Mouse (Mus musculus) CH12.LX (cell line): ENCODE results near the gene Slc47a1. TPM values are rescaled to one million over a fixed set of nuclear protein-coding genes. Genes with fewer than 3 reads are reported as not detected.
"Not testable (repeated sequence)": the region's sequence is repeated elsewhere in the genome, so short reads cannot be mapped to it uniquely, and the experiment has no call there.

ENCODE experiments used
- DNase-seq: peaks from one replicate; pipeline ENCODE4 v3.0.0-alpha.2; 2013; ENCODE audit errors: extremely low read depth
- H3K27ac ChIP-seq: 2 replicates; pipeline ENCODE4 v1.5.1; 2012; ENCODE audit warnings: low read depth, mild to moderate bottlenecking, control low read depth, moderate library complexity; ENCODE audit not compliant: insufficient read depth
- H3K27me3 ChIP-seq: replicated peaks from 2 replicates; pipeline ENCODE3; 2012; ENCODE audit warnings: inconsistent platforms
- H3K36me3 ChIP-seq, 2 experiments: replicated peaks in 1 of 2; 2 replicates each; pipeline versions ENCODE3 to v1.6.1; 2012; ENCODE audit warnings: inconsistent platforms in 1 of 2, low read length in 1 of 2, mild to moderate bottlenecking in 1 of 2, mixed read lengths in 1 of 2, moderate library complexity in 1 of 2; ENCODE audit not compliant: control insufficient read depth in 1 of 2, insufficient read depth in 1 of 2
- H3K4me1 ChIP-seq, 2 experiments: 2 replicates each; pipeline ENCODE4 v1.6.1; 2012; ENCODE audit warnings: inconsistent platforms in 1 of 2, moderate library complexity in 1 of 2; ENCODE audit not compliant: insufficient read depth in 2 of 2, control insufficient read depth in 1 of 2
- H3K4me2 ChIP-seq: 2 replicates; pipeline ENCODE4 v1.6.1; 2012; ENCODE audit warnings: low read depth, mild to moderate bottlenecking, control low read depth; ENCODE audit not compliant: poor library complexity, insufficient read depth, severe bottlenecking
- H3K4me3 ChIP-seq, 3 experiments: fragments of 150-350 bp in 1 of 3; sonication (generic) in 1 of 3; replicated peaks in 1 of 3; 2 replicates each; pipeline versions ENCODE3 to v1.5.1; 2011 to 2012; ENCODE audit warnings: low read depth in 2 of 3, low read length in 2 of 3, mild to moderate bottlenecking in 2 of 3, moderate library complexity in 2 of 3, control low read depth in 1 of 3, improper control_type of control experiment in 1 of 3, inconsistent platforms in 1 of 3, mixed read lengths in 1 of 3; ENCODE audit not compliant: poor library complexity in 1 of 3
- H3K79me2 ChIP-seq: replicated peaks from 2 replicates; pipeline ENCODE4 v1.6.1; 2012; ENCODE audit warnings: mild to moderate bottlenecking, moderate library complexity; ENCODE audit not compliant: control insufficient read depth, poor library complexity, insufficient read depth, severe bottlenecking; ENCODE audit errors: extremely low read depth
- H3K9ac ChIP-seq: 2 replicates; pipeline ENCODE4 v1.6.1; 2012; ENCODE audit warnings: low read depth, mild to moderate bottlenecking, control low read depth, moderate library complexity; ENCODE audit not compliant: insufficient read depth
- H3K9me3 ChIP-seq: replicated peaks from 2 replicates; pipeline ENCODE3; 2012; ENCODE audit warnings: low read length, inconsistent platforms, mixed read lengths
- BHLHE40 ChIP-seq: IDR thresholded peaks from 2 replicates; pipeline ENCODE4 v1.6.1; 2011; ENCODE audit warnings: mild to moderate bottlenecking, low read depth, low read length, improper control_type of control experiment
- CHD1 ChIP-seq: IDR thresholded peaks from 2 replicates; pipeline ENCODE4 v1.6.1; 2012; ENCODE audit warnings: low read depth, low read length, improper control_type of control experiment, inconsistent platforms
- CHD2 ChIP-seq: IDR thresholded peaks from 2 replicates; pipeline ENCODE4 v1.6.1; 2011; ENCODE audit warnings: low read length, improper control_type of control experiment
- CTCF ChIP-seq, 2 experiments: IDR thresholded peaks in 1 of 2; conservative IDR thresholded peaks in 1 of 2; 2 replicates each; pipeline ENCODE4 v1.5.1; 2011 to 2012; ENCODE audit warnings: low read depth in 2 of 2, low read length in 2 of 2, improper control_type of control experiment in 1 of 2, inconsistent platforms in 1 of 2, mild to moderate bottlenecking in 1 of 2, moderate library complexity in 1 of 2
- GABPA ChIP-seq: IDR thresholded peaks from 2 replicates; pipeline ENCODE4 v1.6.1; 2012; ENCODE audit warnings: low read depth, low read length, improper control_type of control experiment, inconsistent platforms; ENCODE audit not compliant: insufficient replicate concordance
- JUN ChIP-seq: IDR thresholded peaks from 2 replicates; pipeline ENCODE4 v1.6.1; 2011; ENCODE audit warnings: low read depth, mild to moderate bottlenecking, low read length, improper control_type of control experiment, moderate library complexity; ENCODE audit not compliant: insufficient read depth
- MAX ChIP-seq: IDR thresholded peaks from 2 replicates; pipeline ENCODE4 v1.6.1; 2011; ENCODE audit warnings: low read length, improper control_type of control experiment
- MXI1 ChIP-seq: IDR thresholded peaks from 2 replicates; pipeline ENCODE4 v1.6.1; 2011; ENCODE audit warnings: mild to moderate bottlenecking, low read depth, low read length, improper control_type of control experiment
- MYC ChIP-seq: IDR thresholded peaks from 2 replicates; pipeline ENCODE4 v1.6.1; 2011; ENCODE audit warnings: low read depth, mild to moderate bottlenecking, improper control_type of control experiment, low read length
- NRF1 ChIP-seq: IDR thresholded peaks from 2 replicates; pipeline ENCODE4 v1.6.1; 2014; ENCODE audit warnings: low read depth, mild to moderate bottlenecking, inconsistent platforms, low read length, improper control_type of control experiment, moderate library complexity
- POLR2A ChIP-seq: IDR thresholded peaks from 2 replicates; pipeline ENCODE4 v1.6.1; 2011; ENCODE audit warnings: low read depth, mild to moderate bottlenecking, improper control_type of control experiment, low read length
- POLR2AphosphoS2 ChIP-seq: IDR thresholded peaks from 2 replicates; pipeline ENCODE4 v1.6.1; 2011; ENCODE audit warnings: low read depth, low read length, improper control_type of control experiment
- RAD21 ChIP-seq: IDR thresholded peaks from 2 replicates; pipeline ENCODE4 v1.6.1; 2011; ENCODE audit warnings: low read depth, mild to moderate bottlenecking, low read length, improper control_type of control experiment, moderate library complexity
- SMC3 ChIP-seq: IDR thresholded peaks from 2 replicates; pipeline ENCODE4 v1.6.1; 2011; ENCODE audit warnings: low read depth, low read length, improper control_type of control experiment
- TCF12 ChIP-seq: IDR thresholded peaks from 2 replicates; pipeline ENCODE4 v1.6.1; 2014; ENCODE audit warnings: low read depth, mild to moderate bottlenecking, inconsistent platforms, low read length, improper control_type of control experiment
- USF1 ChIP-seq: IDR thresholded peaks from 2 replicates; pipeline ENCODE4 v1.6.1; 2014; ENCODE audit warnings: low read depth, mild to moderate bottlenecking, inconsistent platforms, low read length, improper control_type of control experiment
- USF2 ChIP-seq: conservative IDR thresholded peaks from 2 replicates; pipeline ENCODE4 v1.6.1; 2011; ENCODE audit warnings: low read depth, low read length, improper control_type of control experiment
- ZC3H11A ChIP-seq: IDR thresholded peaks from 2 replicates; pipeline ENCODE4 v1.6.1; 2012; ENCODE audit warnings: low read depth, mild to moderate bottlenecking, inconsistent platforms, low read length, improper control_type of control experiment
- ZNF384 ChIP-seq: IDR thresholded peaks from 2 replicates; pipeline ENCODE4 v1.6.1; 2012; ENCODE audit warnings: low read depth, low read length, improper control_type of control experiment, inconsistent platforms
- dilution Hi-C: fragments of 300-500 bp; cut with MboI; formaldehyde crosslinking; loops from 2 replicates; pipeline ENCODE4 v1.14.3; 2020; ENCODE audit warnings: low sequenced_read_pairs; ENCODE audit not compliant: extremely low pct_unique_long_range_greater_than_20kb, extremely low pct_ligation_motif_present
- in situ Hi-C: fragments of 300-500 bp; cut with MboI; formaldehyde crosslinking; loops from 3 replicates; pipeline ENCODE4 v1.14.3; 2019; ENCODE audit warnings: low sequenced_read_pairs, low pct_ligation_motif_present, low pct_unique_long_range_greater_than_20kb, mixed read lengths
- polyA plus RNA-seq: library from polyadenylated mRNA; unstranded; fragments of >175 nt; gene quantifications from 2 replicates; pipeline ENCODE4 v1.2.1, GENCODE M21; 2012; ENCODE audit warnings: low read depth; ENCODE audit not compliant: insufficient read length
- total RNA-seq, 2 experiments: library from RNA; depleted of rRNA; stranded (reverse); fragments of 300-350 nt in 1 of 2; fragments of >200 nt in 1 of 2; gene quantifications; 2 replicates each; pipeline ENCODE4 v1.2.3; 2012 to 2014

The Slc47a1 gene
- total and polyA plus RNA-seq, 3 experiments = 24.3 to 46.4 (median 29.3) TPM

DNA sequence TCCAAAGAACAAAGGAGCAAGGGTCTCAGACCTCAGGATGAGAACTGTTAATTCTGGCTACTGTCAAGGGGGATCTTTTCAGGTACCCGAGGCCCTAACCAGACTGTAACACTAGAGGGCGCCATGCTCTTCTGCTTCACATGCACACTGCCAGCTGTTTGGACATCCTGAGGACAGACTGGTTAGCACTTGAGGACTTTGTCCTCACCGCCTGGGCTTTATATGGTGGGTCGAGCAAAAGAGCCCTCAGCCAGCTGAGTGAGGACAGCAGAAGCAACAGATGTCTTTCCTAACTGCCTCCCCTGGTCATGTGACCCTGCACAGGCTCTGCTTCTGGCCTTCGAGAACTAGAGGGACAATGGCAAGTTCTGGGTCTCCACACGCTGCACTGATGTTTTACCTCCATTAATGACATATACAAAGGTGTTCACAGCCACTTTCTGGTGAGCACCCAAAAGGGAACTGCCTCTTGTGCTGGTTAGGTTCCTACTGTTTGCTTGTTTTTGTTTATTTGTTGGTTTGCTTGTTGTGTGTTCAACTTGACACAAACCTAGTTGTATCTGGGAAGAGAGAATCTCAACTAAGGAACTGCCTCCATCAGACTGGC, 39.9 kb upstream of the Slc47a1 start:
- TF ChIP-seq MXI1 (no peak), CTCF (conservative IDR thresholded peaks at IDR 0.05 in 1 of 2, IDR thresholded peaks at IDR 0.05 in 1 of 2; ENCODE audit: low read depth in 2 of 2, low read length in 2 of 2) (peak; percentile 98), POLR2A (no peak), CHD1 (no peak), RAD21 (peak; percentile 94), MYC (0 out of 2 replicates have a peak, but pooled peaks have one; percentile 56), ZC3H11A (peak; percentile 90), SMC3 (peak; percentile 98), GABPA (no peak), POLR2AphosphoS2 (no peak), MAX (peak; percentile 49; the same call in 1 of the 2 replicates), TCF12 (peak; percentile 58; the same call in 1 of the 2 replicates), USF1 (peak; percentile 35), CHD2 (no peak), ZNF384 (no peak), BHLHE40 (peak; percentile 54; the same call in 1 of the 2 replicates), JUN (no peak), USF2 (no peak), NRF1 (peak; percentile 49)
- Histone ChIP-seq H3K9me3 (peaks cover 14% of the 10 kb centered on the region), H3K79me2 (no peaks in the 10 kb centered on the region), H3K36me3 (no peaks in the 10 kb centered on the region), H3K27ac (no peak overlapping the region), H3K9ac (no peak overlapping the region), H3K4me1 (no peaks in the 10 kb centered on the region), H3K4me2 (no peak overlapping the region), H3K27me3 (peaks cover 16% of the 10 kb centered on the region), H3K4me3 (no peak overlapping the region)
- dilution Hi-C loops (no loop called here), in situ Hi-C loops (loop anchor here (5.0 kb wide), 2 partner anchors 89 to 199 kb away; partner anchors contain the start of gene B9d1)
- DNase-seq = peak; percentile 86

DNA sequence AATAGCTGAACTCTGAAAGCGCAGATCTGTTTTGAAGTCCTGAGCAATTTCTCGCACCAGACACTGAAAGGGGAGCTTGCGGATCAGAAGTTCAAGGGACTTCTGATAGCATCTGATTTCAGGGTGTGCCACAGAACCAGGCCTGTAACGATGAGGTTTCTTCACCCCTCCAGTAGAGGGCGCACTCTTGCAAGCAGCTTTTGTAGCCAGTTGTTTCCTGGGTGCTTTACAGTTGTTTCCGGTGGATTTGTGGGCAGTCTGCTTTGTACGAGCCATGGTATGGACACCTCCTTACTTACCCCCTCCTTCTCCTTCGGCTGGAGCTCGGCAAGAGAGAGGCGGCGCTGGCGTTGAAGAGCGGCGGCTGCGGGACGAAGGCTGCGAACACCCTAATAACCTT, 38.4 kb upstream of the Slc47a1 start:
- DNase-seq, H3K36me3 ChIP-seq, H3K4me1 ChIP-seq, H3K79me2 ChIP-seq, H3K27ac ChIP-seq, H3K4me3 ChIP-seq, H3K4me2 ChIP-seq, H3K9ac ChIP-seq, dilution Hi-C loops: not testable (repeated sequence)
- Histone ChIP-seq H3K27me3 (peaks cover 16% of the 10 kb centered on the region), H3K9me3 (peaks cover 14% of the 10 kb centered on the region)
- in situ Hi-C loops = loop anchor here (5.0 kb wide), 2 partner anchors 91 to 201 kb away; partner anchors contain the start of gene B9d1
- TF ChIP-seq CTCF (conservative IDR thresholded peaks at IDR 0.05 in 1 of 2, IDR thresholded peaks at IDR 0.05 in 1 of 2; ENCODE audit: low read depth in 2 of 2, low read length in 2 of 2) (peak; percentile 55 to 61; a peak in 3 of 4 replicates), RAD21 (peak; percentile 3; the same call in 1 of the 2 replicates)
